Mouse (Mus musculus) T-helper 2 cell (primary cell): Measurements from ENCODE around the gene Ackr4.

ENCODE experiments used
- in situ Hi-C: fragments of 300-600 bp; cut with MboI, MseI; formaldehyde crosslinking; loops from one replicate; pipeline ENCODE4 v1.15.1; 2025; ENCODE audit warnings: high pct_unique_total_duplicates

Gene Ackr4

DNA sequence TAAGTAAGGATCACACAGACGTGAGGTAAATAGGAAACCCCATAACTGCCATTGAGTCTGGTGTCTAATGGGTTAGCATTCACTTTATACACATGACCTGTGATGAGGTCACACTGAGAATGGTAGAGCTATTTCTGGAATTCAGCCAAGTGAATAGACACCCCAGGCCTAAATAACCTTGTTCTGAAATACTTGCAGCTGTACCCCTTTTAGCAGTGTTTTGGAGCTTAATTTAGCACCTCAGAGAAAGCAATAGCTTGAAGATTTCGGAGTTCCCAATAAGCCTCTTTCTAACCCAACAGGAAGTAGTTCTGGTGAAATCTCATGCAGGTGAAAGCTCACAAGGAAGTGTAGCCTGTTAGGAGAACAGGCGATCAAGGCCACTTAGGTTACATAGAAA lies at the start of gene Ackr4:
Gene Ackr4, minus strand, starts transcription at position 101 of the 400 bp plus-strand sequence.
- in situ Hi-C loops: no loop called here

DNA sequence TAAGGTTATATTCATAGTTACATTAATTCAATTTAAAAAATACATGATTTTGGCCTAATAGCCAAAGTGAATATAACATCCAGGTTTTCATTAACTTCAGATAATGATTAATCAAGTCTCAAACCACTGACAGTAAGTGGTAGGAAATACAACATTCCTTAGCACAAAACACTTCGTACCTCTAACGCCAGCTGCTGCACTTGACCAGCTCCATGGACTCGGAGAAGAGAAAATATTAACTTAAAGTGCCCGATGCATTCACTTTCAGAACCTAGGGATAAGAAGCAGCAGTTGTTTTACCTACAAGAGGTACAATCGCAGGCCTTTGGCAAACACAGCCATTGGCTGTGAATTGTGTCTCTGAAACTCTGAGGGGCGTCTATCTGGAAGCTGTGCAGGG lies 45.6 kb upstream of the Ackr4 start:
- in situ Hi-C loops: no loop called here

DNA sequence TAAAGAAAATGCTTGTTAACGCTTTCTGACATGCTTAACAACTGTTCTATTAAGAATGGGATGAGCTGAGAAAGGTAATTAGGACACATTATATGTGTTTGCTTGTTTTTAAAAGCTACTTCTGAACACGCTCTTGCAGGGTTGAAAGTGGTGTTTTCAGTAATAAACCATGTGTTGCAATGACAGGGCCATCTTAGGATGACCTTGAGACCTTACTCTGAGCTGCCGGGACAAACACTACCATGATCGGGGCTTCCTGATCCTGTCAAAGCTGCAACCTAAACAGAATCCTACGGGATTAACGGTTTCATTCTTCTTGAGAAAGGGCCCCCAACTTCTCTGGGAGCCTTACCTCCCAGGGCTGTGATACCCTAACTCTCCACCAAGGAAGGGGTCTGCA lies 44.9 kb upstream of the Ackr4 start:
- in situ Hi-C loops: no loop called here

DNA sequence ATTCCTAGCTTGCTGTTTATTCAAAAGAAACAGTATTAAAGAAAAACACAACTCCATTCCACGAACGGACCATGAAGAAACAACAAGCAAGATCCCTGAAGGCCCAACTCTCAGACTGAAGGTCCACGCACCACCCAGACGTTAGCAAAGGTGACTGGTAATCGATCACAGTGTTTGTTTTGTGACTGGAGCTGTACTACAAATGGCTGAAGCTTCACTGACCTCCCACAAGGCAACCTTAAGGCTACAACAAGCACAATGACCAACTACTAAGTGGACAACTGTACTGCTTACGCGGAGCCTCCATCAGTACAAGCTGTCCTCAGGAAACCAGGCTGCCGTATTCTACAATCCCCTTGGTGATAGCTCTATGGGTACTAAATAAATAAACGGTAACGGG lies 43.3 kb upstream of the Ackr4 start:
- in situ Hi-C loops: no loop called here

DNA sequence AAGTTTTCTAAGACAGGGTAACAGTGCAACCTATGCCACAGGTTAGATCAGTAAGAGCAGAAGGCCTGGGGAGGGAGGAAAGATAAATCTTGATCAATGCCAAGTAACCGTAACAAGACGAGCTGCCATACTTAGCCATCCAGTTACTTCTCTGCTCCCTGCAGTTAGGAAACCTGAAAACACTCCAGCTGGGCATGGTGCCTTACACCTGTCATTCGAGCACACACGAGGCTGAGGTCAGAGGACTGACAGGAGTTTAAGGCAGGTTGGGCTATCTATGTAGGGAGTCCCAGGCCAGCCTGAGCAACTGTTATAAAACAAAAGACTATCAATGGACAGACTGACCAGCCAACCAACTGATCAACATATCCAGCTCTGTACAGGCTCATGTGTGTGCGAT lies 39.2 kb upstream of the Ackr4 start:
- in situ Hi-C loops: no loop called here

DNA sequence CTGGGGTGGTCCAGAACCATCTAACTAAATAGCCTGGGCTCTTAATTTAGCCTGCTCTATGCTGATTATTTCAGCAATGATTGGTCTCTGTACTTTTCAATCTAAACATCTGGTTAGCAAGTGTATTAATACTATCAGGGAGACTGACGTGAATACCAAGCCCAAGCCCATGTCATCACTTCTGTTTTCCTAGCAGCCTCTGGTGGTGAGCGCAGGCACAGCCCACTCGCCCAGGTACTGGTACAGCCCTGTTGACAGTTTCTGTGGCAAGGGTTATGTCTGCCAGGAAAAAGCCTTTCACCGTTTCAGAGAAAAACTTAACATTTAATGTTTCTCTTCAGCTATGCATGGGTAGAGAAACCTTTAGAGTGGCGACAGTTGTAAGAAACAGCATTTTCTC lies 37.5 kb upstream of the Ackr4 start:
- in situ Hi-C loops: no loop called here

DNA sequence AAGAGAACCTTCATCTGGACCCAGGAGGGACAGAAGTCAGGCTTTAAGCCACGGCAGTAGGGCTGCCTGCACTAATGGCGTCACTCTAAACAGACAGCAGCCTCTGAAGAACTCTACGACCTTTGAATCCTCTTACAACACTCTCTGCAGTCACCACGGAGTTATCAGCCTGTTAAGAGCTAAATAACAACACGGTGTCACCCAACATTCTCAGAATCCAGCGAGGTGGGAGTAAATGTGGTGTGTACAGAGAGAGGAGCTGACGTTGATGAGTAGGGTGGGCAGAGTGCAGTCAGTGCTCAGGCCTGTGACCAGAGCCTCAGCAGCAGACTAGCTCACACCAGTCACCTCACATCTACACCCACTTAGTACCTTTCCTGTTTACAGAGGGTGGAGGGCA lies 34.4 kb upstream of the Ackr4 start:
- in situ Hi-C loops: no loop called here

DNA sequence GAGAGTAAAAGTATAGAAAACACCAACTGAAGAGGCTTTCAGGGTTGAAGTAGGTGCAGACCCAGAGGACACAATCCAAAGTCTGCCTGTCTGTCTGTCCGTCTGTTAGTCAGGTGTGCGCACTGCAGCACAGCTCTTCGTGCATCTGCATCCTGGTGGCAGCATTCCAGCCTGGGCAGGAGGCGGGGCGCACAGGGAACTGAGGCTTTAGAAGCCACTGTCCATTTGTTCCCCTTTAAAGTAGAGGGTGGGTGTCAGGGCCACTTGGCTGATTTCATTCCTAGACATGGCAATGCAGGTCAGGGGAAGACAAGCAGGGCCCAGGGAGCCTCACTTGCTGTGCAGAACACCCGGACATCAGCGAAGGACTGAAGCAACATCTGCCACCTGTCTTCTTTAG lies 30.6 kb upstream of the Ackr4 start:
- in situ Hi-C loops: no loop called here

DNA sequence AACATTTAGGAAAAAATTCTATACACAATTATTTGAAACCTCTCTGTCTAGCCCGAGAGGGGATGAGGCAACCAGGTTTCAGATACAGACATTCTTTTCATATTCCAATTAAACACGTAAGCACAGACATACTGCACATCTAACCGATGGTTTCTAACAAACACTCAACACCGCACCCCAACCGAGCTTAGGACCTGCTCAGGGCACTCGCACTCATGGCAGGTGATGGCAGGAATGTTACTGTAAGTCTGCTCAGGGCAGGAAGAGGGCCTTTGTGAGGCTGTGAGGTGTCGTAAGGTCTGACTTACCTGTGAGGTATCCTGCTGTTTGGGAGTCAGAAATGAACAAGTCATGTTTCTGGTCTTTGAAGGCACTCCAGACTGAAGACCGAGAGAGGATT lies 29.8 kb upstream of the Ackr4 start:
- in situ Hi-C loops: no loop called here

DNA sequence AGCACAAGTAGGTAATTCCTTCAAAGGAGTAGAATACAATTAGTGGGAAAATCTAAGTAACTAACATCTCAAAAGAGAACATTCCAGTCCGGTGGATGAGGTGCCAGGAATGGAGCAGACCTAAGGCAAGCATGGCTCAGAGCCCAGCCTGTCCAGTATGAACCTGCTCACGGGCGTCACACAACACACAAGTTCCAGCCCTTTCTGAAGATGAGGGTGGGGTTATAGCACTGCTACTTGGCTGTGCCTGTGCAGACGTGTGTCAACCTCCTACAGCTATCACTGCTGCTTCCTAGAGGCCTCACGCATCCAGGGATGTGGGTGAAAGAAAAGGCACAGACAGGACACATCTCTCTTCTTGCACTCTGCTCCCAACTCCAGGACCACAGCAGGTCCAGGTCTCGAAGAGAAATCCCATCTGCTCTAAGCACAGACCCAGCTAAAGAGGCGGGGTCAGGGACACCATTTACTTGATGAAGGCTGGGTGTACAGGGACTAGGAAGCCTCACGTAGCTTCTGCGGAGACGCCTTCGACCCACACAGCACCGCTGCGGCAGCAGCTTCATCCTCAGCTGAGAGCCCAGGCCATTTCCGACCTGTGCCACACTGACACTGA lies 28.5 kb upstream of the Ackr4 start:
- in situ Hi-C loops: no loop called here

DNA sequence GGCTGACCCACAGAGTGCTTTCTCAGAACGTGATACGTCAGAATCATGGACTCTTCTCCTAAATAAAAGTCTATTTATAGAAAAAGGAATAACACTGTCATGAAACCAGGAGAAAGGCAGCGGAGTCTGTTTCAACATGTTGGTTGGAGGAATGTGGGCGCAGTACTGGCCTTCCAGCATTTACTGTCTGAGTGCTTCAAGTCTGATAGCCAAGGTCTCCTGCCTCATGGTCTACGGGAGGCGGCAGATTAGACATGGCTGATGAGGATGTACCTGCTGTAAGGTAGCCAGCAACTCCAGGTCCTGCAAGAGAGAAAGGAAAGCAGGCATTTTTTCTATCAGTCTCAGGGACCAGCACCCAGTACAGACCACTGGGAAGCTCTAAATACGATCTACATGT lies 25.4 kb upstream of the Ackr4 start:
- in situ Hi-C loops: no loop called here

DNA sequence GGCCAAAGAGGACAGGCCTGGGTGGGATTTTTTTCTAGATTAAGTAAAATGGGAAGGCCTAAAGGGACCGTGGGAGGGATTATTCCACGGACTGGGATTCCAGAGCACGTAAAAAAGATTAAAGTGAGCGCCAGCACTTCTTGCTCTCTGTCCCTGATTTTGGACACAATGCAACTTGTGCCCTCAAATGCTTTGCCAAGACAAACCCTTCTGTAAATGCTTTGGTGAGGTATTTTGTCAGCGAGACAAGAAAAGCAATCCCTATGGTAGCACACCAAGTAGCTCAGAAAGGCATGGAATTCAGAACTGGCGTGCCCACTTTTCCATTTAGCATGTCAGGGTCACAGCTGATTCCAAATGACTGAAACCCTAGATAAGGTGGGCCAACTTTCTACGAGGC lies 22.2 kb upstream of the Ackr4 start:
- in situ Hi-C loops: no loop called here

DNA sequence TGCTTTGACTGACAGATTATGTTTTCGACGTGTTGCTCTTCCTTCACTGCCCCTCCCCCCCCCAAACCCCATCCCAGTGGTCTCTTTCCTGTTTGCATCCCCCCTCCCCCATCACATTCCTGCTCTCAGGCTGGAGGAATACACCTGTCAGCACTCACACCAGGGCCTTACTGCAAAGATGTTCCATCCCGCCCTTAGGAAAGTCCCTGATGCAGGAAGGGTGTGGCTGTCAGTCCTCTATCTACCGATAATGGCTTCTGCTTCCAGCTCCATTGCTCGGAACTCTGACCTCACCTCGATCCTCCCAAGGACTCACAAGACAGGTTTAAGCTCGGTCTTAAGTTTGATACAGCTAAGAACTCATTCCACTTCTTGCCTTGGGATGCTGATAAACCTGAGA lies 19.9 kb upstream of the Ackr4 start:
- in situ Hi-C loops: no loop called here

DNA sequence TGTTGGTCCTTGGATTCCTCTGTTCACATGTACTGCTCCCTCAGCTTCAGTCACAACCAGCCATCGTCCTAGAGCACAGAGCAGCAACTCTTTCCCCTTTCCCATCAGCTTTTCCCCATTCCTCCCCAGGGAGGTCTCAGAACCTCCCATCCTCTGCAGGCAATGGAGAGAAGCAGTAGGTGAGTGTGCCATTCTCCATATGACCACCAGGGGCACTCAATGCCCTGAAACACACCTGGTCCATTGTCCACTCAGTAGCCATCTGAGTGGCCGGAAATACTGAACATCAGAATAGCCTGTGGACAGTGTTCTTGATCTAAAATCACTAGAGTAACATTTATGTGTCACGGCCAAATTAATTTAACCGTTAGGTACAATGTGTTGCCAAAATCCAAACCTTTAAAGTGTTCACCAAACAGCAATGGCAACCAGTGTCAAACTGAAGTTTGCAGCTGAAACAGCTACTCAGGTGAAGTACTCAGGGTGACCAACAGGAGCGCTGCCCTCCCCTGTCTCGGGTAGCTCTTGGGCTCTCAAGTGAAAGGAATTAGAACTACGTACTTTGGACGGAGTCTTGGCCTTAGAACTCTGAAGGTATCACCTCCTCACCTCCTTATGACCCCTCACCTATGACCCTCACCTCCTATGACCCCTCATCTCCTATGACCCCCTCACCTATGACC lies 17.7 kb upstream of the Ackr4 start:
- in situ Hi-C loops: no loop called here

DNA sequence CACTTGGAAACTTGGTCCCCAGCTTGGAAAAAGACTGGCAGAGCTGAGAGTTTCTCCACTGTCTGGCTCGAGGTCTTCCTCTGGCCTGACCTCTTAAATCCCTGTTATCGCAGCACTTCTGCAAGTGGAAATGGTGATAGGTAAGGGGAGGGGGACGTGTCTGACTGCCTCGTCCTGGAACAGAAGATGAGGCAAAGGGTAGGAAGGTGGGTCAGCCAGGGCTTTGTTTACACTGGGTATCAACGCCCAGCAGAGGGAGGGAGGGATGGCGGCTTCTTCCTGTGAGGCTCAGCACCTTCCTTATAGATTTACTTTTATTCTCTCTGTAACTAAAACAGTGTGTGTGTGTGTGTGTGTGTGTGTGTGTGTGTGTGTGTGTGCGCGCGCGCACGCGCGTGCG lies 16.1 kb upstream of the Ackr4 start:
- in situ Hi-C loops: no loop called here

DNA sequence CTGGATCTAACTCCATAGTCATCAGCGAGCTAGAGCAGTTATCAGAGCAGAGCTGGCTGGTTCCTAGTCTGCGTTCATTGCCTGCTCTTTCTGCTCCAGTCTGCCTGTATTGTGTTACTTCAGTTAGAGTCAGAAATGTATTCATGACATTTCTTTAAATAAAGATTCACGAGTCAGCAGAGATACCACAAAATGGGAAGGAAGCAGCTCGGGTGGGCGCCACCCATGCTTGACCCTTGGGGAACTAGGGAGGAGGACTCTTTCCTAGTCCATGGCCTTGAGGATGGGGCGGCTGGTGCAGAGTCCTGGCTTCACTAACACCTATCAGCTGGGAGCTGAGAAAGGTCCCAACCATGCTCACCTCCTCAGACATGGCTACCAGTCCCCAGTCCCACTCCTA lies 13.6 kb upstream of the Ackr4 start:
- in situ Hi-C loops: no loop called here

DNA sequence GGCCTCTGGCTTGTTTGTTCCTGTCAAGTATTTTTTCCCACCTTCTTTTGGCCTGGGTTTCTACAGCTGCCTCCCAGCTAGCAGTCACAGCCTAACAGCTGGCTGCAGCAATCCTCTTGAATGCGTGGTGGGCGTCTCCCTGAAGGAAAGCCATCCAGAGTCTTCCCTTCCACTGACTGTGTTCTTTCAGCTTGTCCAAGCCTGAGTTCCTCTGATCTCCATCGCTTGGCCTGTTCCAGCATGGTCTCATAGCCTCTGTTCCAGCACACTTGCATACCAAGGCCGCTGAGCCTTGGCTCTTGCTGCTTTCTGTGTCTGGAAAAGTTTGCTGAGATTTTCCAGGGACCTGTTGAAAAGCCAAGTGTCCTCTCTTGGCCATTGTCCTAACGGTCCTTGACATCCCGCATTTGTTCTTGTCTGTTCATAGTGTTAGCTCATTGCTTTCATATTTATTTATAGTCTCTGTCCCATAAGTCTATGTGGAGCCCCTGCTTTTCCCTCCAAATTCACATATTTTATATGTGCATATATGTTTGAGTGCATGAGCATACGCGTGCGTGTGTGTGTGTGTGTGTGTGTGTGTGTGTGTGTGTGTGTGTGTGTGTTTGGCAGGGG lies 3.5 kb upstream of the Ackr4 start:
- in situ Hi-C loops: no loop called here

DNA sequence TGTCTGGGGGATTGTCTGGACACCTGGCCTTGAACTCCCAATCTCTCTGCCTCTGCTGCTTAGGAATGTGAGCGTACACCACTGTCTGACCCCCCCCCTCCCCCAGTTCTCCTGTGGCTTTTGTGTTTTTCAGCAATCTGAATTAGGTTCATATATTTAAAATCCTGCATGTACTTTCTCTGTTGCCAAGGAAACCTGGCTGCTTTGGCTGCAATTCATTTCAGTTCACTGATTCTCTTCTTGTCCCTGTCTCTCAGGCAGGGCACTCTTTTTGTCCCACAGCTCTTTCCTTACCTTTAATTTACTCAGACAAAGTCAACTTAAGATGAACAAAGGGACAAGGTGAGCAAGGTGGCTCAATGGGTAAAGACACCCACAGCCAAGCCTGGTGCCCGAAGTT lies 1.4 kb upstream of the Ackr4 start:
- in situ Hi-C loops: no loop called here

DNA sequence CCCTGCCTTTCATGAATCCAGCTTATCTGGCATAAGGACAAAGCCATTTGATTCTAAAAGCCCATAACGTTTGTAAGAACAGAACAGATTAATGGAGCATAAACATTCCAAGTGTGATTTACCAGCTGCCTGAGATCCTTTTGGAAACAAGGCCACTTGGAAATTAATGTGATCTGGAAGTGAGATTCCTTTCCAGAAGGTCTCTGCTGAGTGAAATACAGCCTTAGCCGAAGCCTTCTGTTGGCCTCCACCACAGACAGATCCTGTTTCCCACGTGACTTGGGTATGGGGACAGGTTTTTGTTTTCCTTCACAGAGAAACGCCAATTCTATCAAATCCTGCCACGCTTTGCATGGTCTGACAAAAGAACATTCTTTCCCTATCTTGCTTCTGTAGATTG lies 3.1 kb downstream of the Ackr4 start:
- in situ Hi-C loops: no loop called here

DNA sequence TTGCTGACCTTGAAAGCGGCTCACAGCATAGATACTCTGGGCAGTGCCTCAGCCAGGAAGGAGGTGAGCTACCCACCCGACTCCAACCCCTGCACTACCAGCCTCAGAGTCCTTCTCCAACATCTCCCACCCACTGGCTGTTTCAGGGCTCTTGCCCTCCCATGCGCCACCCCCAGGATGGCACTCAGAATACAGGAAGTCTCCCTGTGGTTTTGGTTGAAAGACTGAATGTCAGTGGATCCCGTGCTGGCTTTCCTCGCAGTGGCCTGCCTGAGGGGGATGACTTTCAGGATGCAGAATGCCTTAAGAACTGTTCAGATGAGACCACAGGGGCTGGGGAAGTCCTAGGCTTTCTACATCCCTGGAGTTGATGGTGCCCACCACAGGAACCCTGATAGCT lies 3.6 kb downstream of the Ackr4 start:
- in situ Hi-C loops: no loop called here

DNA sequence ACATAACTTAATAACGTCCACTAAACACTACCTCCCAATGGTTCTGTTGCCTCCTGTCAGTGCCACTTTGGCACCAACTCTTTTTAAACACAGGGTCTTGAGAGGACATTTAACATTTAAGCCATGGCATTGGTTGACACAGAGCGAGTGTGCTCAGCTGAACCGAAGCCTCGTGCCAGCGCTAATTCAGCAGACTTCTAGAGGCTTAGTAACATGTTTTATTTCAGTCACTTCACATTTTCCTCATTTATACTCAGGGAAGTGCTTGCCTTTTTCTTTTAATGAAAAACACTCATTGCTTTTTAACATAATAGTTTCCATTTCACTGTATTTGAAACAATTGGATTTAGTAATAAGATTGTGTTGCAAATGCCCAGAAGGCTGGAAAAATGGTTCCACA lies 17.6 kb downstream of the Ackr4 start:
- in situ Hi-C loops: no loop called here

DNA sequence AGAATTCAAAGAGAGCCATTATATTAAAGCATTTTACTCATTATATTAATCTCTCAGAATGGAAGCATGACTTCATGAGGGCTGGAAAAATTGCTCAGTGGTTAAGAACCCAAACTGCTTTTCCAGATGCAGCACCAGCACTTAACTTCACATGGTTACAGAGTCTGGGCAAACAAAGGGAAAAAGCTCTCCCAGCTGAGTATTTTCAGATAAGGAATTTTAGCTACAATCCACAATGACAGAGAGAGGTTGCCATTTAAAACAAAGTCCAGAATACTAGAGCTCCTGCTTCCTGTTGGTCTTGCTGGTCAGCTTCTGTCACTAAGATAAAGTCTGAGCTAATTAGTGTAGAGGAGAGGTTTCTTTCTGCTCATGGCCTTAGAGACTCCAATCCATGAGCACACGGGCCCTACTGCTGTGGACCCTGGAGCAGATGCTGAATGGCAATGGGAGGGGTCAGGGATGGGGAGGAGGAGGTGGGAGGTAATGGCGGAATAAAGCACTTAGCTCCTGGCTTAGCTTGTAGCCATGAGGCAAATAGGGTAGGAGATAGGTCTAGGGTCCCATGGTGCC lies 18.1 kb downstream of the Ackr4 start:
- in situ Hi-C loops: no loop called here

DNA sequence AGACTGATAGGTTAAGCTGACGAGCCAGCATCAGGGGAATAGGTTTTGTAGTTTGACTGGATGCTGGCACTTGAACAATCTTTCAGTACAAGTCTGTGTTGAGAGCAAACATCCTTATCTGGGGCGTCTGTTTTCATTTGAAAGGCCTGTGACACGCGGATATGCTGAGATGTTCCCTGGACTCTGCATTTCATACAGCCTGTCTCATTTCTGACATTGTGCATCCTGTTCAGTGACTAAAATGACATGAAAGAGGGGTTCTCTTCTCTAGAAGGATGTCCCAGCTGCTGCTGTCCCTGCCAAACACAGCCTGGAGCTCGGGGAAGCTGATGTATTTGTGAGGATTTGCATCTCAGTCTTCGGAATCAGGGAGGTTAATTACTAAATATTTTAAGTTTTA lies 19.3 kb downstream of the Ackr4 start:
- in situ Hi-C loops: no loop called here
